Mouse (Mus musculus) heart, adult 18-20 months (tissue): ENCODE results near the gene a. TPM values are rescaled to one million over a fixed set of nuclear protein-coding genes. Genes with fewer than 3 reads are reported as not detected.
A peak's percentile ranks its signal among the peaks of the same experiment; 100 is the strongest.
"Not testable (repeated sequence)": the region's sequence is repeated elsewhere in the genome, so short reads cannot be mapped to it uniquely, and the experiment has no call there.

Experiments used
- DNase-seq, 2 experiments: peaks; one replicate each; pipeline ENCODE4 v3.0.0; 2021 to 2022; ENCODE audit warnings: mixed read lengths in 1 of 2
- total RNA-seq, 2 experiments: library from RNA; stranded (reverse); gene quantifications; 2 replicates each; pipeline ENCODE4 v1.2.3; 2021

Gene a
- total RNA-seq, 2 experiments from 2014 or later, result not detected

DNA sequence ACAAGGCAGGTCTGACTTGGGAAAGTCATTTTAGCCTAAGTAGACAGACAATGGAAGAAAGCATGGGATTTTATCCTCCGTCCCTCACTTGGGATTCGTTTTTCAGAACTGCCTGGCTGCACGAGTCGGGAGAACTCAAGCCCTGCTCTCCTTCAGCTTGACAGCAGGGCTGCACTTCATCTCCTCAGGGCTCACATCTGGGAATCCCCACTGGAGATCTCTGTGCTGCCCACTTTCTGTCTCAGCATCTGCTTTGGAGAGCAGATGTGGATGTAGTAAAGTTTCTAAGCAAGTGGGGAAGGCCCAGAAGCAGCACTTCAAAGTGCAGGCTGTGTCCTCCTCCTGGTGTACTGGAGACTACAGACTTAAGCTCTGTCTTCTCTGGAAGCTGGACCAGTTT, 130.9 kb downstream of the a start:
- DNase-seq, result not testable (repeated sequence)

DNA sequence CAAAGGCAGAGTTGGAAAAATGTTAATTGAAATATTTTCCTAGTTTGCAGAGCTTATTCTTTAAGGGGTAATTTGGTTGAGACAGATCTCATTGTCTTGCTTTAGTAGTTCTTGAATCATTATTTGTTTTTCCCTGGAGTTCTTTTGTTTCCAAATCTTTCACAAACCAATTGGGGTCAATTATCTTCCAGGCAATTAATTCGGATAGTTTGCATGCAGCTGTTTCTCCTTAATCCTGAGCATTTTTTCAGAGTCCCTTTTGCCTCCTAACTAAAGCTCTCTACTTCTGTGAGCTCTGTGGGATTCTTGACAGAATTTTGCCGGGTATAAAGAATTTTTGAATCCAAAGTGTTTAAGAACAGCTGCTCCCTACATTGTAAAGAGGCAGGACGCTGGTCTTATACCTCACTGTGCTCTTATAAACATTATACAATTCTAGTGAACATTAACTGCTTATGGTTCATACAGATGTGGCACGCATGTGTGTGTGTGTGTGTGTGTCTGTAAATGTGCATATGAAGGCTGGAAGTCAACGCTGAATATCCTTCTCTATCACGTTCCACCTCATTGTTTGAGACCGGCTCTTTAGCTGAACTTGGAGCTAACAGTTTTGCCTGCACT, 134.3 kb downstream of the a start:
- DNase-seq, result no peak

DNA sequence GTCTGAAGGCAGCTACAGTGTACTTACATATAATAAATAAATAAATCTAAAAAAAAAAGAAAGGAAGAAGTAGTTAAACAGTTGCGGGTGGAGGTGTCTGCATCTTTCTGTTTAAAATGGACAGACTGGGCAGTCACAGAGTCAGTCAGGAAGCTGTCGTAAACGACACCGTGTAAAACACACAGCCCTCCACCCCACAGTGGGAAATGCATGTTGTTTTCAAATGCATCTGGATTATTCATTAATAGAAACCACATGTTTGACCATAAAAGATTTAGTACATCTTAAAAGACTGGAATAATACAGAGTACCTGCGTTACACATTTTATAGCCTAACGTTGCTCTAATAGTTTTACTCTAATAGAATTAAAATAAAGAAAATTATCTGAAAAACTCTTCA, 135.6 kb downstream of the a start:
- no peak for DNase-seq

DNA sequence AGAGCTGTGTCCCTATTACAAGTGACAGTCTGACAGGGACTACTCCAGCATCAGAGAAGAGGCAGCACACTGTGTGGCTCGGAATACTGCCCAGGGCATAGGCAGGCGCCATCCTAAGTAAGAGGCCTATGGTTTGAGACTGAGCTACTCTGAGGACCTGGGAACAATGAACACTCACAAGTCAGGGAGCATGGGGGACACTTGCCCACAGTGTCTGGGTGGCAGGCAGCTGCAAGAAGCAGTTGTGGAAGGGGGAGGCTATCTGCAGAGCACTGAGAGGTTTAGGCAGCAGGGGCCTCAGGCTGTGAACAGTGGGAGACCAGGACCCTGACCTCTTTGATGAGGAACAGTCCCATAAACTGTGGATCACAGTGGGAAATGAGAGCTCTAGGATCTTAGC, 137.1 kb downstream of the a start:
- no peak for DNase-seq

DNA sequence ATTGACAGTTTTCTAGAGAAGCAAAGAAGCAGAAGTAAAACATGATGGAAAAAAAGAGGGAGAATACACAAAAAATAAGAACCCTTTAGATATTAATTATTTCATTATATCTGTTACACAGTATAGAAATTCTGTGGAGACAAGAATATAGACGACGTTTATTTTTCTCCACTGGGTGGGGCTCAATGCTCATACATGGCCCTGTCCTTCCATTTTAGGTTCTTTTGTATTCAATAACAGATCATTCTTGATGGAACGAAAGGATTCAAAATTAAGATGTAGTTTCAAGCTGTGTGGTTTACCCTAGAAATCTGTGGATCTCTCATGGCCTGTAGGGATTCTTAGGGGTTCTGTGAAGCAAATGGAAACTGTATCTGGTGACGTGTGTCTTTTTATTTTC, 142.7 kb downstream of the a start:
- no peak for DNase-seq

DNA sequence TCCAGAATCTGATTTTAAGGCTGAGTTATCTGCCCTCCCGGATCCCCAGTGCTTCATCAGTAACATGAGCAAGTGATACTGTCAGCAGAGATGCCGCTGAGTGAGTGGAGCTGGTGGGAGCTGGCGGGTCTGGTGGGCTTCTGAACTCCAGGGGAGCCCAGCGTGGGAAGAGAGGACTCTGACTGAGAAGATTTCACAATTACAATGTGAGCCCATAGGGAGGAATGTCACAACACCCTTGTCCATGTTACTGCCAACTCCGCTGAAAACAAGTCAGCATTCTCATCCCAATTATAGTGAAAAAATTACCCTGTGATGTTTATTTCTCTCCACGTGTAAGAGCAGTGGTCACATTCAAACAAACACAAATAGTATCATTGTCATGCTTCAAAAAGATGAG, 144.9 kb downstream of the a start:
- DNase-seq, result no peak

DNA sequence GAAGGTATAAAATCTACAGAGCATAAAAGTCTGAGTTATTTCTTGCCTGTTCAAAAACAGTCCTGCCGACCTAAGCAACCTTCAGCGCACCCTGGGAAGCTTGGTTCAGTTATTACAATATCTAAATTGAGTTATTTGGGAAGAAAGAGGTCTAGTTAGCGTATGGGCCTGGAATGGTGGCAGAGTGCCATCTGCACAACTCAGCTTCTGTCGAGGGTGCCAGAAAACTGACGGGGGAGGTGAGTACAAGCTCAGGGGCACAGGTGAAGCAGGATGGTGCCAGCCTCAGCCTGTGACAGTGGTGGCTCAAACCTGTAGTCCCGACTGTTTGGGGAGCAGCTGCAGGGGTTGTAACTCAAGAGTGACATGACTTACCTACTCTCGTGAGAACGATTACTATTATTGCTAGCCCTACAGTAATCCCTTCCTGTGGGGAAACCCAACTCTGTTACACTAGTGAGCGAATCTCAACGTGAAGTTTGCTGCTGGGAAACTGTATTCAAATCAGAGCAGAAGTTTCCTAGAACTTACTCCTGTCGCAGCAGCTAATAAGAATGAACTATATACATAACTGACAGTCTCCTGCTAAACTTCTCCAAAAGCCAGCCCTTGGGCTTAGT, 145.4 kb downstream of the a start:
- no peak for DNase-seq

DNA sequence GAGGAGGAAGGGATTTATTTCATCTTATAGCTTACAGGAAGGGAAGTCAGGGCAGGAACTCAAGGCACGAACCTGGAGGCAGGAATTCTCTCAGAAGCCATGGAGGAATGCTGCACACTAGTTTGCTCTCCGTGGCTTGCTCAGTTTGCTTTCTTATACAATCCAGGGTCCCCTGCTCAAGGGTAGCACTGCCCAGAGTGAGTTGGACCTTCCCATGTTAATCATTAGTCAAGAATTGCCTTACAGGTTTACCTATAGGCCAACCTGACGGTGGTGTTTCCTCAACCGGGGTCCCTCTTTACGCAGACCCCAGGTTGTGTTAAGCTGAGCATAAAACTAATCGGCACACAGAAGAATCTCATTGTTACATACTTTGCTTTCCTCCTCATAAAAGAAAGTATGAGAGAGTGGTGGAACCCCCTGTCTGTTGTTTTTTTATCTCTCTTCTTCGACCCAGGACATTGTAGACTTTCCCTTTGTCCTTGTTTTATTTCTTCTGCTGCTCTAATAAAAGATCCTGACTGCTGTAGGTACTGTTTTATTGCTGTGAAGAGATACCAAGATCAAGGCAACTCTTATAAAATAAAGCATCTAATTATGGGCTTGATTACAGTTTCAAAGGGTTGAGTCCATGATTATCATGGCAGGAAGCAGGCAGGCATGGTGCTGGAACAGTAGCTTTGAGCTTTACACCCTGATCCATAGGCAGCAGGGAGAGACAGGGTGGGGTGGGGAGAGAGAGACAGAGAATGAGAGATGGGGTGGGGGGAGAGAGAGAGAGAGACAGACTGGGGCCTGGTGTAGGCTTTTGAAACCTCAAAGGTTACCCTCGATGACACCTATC, 146.6 kb downstream of the a start:
- DNase-seq, result no peak

DNA sequence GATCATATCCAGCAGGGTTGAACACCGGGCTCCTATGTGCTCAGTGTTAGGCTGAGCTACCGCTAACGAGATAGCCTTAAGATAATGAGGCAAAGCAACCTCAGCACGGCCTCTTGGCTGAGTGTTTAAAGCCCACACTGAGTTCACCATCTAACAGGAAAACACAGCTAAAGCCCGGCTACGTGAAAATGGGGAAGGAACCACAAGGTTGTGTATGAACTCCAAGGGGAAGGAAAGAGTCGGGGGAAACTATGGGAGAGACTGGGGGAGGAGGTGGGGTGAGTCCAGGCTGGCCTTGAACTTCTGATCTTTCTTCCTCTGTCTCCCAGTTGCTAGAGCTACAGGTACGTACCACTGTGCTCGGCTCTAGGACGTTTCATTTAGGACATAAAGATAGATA, 150.8 kb downstream of the a start:
- peak in 1 of 2 experiments; percentile 12 for DNase-seq

DNA sequence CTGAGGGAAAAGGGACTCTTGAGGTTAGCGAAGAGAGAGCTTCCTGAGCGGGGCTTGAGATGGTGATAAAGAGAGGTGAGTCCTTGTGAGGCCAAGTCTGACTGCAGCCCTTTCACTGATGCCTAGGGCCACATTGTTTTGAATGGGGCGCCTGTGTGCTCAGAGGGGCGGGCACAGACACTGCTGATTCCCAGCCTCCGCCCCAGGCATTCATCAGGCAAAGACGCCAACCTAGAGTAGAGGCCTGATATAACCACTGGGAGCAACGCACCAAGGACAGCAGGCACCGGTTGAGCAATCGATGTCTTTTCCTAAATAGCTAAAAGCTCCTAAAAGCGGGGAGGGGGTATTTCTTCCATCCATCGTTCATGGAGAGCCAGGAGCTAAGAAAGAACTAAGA, 151.3 kb downstream of the a start:
- no peak for DNase-seq

DNA sequence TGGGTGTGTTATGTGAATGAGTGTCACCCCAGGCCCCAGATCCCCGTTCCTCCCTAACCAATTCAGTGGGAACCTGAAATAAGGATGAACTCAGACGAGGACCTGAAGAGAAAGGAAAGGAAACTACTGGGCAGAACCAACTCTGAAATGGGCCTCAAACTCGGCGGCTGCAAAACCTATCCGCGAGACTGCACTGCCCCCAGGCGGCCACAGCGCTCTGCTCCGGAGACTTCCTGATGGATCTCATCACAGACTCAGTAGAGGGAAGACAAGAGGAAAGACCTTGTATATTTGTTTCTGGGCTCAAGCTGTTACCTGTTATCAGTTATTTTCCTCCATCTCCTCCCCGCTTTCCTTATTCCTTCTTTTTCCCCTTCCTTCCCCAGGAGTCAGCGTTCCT, 151.9 kb downstream of the a start:
- peak; percentile 80 to 92 for DNase-seq

DNA sequence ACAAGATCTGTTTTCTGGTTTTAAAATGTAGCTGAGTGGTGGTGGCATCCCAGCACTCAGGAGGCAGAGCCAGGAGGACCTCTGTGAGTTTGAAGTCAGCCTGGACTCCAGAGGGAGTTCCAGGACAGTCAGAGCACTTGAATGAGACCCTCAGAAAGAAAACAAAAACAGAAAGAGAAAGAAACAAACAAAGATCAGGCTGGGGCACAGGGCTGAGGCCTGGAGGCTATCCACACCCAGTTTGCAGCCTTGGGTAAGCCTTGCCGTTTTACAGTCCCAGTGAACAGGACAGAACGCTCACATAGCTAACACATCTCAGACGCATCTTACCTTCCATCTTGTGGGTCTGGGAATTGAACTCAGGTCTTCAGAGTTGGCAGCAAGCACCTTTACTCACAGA, 155.7 kb downstream of the a start:
- DNase-seq, result no peak

DNA sequence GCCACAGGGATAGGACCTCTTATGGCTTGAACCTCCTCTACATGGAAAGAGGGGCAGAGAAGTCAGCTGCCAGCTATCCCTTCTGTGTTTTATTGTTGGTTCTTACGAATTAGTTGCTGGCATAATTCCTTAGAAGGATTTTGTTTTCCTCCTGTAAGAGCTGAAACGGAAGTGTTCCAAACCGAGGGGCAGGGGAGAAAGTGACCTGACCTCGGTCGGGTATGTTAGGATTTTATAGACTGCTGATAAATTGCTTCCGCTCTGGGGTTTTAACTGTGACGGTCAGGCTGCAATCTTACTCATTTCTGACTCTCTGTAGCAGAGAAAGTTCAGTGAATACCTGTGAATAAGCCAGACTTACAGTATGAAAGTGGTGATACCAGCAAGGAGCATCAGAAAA, 158.2 kb downstream of the a start:
- DNase-seq, result no peak

DNA sequence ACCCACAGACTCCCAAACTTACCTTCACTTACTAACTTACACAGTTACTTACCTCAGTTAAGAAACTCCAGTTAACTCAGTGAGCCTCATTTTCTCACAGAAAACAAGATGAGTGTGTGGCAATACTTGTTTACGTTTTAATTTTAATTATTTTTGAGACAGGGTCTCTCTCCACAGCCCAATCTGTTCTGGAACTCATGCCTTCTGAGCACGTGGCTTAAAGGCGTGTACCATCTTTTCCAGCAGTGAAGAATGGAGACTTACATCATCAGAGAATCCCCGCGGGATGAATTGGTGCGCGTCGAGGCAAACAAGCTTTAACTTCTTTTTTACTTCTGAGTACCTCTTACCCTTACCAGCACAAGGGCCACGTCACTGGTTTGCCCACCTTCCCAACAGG, 158.7 kb downstream of the a start:
- no peak for DNase-seq

DNA sequence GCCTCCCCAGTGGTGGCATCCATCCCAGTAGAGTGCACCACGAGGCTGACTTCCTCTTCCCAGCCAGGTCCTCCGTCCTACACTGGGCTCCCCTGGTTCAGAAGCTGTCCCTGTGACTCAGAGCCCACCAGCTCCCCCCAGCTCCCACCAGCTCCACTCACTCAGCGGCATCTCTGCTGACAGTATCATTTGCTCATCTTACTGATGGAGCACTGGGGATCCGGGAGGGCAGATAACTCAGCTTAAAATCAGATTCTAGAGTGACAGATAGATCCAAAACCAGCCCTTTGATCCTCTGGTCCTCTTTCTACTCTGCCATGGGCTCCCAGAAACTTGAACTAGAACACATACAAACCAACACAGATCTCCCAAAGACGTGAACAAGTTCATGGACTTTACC, 159.4 kb downstream of the a start:
- DNase-seq, result no peak

DNA sequence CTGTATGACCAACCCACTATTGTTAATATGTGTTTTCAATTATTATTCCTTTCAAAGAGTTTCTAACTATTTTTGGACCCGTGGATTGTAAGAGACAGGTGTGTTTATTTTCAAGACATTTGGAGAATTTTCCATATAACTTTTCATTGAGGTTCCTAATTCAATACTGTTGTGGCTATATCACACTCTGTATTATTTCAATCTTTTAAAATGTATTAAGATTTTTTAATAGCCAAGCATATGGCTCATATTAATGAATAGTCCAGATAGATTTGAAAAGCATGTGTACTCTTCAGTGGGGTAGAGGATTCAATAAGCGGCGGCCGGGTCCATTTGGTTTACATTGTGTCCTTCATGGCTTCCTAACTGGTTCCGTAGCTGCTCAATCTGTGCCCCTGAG, 168.3 kb downstream of the a start:
- no peak for DNase-seq

DNA sequence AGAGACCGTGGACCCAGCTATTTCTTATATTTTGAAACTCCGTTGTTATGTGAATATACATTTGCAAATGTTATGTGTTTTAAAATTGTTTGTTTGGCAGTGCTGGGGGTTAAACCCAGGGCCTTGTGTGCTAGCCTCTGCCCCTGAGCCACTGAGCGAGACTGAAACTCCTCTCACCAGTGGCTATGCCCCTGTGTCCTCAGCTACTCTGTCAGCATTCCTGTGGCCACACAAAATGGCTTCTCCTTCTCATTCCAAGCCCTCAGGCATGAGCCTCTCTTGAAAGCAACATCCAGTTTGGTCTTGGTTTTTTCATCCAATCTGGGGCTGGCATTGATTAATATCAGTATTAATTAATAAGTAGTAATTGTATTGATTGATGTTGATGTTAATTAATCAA, 168.7 kb downstream of the a start:
- DNase-seq, result no peak

DNA sequence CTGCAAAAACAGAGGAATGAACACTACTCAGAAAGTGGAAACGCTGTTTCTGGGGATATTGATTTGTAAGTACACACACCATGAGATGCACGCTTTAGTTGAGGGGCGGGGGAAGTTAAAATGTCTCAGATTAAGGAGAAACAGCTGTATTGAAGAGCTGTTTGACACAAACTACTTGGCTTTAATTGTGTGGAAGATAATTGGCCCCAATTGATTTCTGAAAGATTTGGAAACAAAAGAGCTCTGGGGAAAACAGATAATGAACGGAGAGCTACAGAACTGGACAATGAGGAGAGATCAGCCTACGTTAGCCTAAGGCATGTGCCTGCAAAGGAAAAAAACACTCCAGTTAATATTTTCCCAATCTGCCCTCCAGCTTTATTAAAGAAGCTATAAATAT, 172.0 kb downstream of the a start:
- no peak for DNase-seq

DNA sequence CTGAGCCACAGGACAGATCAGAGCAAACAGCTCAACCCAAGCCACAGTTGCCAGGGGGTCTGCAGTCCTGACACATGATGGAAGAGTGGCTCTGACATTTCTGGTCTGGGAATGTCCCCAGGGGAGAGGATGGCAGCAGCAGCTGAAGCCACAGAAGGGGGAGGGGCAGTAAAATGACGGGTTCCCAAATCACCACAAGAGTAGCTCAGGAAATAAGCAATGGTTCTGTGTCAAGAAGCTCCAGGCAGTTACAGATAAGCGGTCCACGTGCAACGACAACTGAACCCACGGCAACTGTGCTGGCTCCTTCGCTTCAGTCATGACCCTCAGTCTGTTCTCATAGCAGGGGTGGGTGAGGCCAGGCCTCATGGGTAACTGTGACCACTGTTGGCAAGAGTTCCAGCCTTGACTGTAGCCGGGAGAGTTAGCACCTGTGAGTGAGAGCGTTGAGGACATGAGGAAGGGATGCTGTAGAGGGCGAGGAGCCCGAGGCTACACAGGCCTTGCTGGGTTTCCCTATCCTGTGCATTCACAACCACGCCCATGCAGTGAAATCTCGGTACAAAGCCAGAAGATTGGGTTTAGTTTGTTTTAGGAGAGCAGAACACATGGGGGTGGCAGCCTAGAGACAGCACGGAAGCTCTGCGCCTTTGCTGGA, 178.7 kb downstream of the a start:
- not testable (repeated sequence) for DNase-seq

DNA sequence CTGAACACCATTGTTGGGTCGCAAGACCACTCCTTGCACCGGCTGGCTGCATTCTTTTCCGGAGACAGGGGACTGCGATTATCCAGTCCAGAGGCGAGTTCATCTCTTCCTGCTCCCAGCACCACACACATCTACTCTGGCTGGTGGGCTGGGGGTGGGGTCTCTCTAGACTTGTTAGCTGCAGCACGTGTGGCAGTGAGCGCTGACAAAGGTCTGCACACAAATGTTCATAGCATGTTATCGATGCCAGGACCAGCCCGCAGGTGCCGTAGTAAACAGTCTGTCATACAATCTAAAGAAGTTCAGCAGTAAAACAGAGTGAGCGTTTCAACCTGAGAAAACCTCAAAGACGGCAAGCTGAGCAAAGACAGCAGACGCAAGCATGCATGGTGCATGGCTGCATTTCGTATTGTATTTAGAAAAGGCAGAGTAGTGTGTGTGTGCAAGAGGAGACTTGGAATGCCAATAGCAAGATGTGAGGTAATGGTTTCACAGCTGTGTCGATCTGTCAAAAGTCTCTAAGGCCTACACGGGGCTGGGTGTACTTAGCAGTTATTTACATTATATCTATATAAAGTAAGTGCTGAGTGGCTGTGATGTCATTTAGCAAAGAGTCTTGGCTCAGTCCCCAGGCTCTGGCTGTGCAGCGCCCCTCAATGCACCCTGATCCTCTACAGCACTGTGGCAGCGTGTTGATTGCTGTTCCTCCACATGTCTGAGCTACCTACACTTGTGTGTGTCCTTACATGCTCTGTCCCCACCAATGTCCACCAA, 180.9 kb downstream of the a start:
- no peak for DNase-seq

DNA sequence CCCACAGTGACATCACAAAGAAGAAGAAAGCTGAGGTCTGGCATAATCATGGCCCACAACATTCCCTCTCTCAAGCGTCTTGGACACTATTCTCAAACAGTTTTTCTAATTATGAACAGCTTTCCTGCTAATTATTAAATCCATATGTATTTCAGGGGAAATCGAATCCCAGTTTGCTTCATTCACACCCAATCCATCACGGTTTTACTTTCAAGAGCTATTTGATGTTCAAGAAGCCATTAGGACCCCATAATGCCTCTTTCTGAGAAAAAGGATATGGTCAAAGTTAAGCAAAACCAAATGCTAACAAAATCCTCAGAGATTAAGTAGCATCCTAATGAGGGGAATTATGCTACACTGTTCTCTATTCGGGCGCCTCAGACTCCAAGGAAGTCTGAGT, 181.8 kb downstream of the a start:
- no peak for DNase-seq

DNA sequence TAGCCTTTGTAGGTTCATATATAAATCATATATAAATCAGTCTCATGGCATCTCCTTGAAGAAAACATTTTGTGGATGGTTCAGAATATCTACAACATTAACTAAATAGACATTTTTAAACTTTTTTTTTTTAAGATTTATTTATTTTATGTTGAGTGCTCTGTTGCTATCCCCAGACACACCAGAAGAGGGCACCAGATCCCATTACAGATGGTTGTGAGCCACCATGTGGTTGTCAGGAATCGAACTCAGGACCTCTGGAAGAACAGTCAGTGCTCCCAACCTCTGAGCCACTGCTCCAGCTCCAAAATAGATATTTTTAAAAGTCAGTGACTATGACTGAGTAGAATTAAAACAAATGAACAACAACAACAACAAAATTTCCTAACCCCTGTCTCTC, 195.4 kb downstream of the a start:
- DNase-seq, result no peak
